Mouse (Mus musculus) neural tube, embryonic 11.5 days (tissue): ENCODE measurements around the gene Dnajb13. TPM values are rescaled to one million over a fixed set of nuclear protein-coding genes. Genes with fewer than 3 reads are reported as not detected.

Source experiments
- ATAC-seq: fragments of 200-750 bp; cut with Nextera tagmentation; 2 replicates; pipeline ENCODE4 v1.8.0; 2017; ENCODE audit warnings: moderate number of reproducible peaks, mild to moderate bottlenecking, moderate TSS enrichment, moderate library complexity; ENCODE audit not compliant: insufficient read depth, low FRiP score, low TSS enrichment
- DNase-seq: peaks from one replicate; pipeline ENCODE4 v3.0.0-alpha.2; 2015; ENCODE audit warnings: low spot score
- H3K27ac ChIP-seq: fragments of 300-500 bp; sonication (generic); 2 replicates; pipeline ENCODE4 v1.5.1; 2014; ENCODE audit warnings: low read depth, mild to moderate bottlenecking, low read length
- H3K27me3 ChIP-seq: fragments of 300-500 bp; sonication (generic); 2 replicates; pipeline ENCODE4 v1.6.1; 2014; ENCODE audit warnings: mild to moderate bottlenecking, low read length, mixed read lengths; ENCODE audit not compliant: control insufficient read depth, insufficient read depth
- H3K36me3 ChIP-seq: fragments of 300-500 bp; sonication (generic); 2 replicates; pipeline ENCODE4 v1.6.1; 2014; ENCODE audit warnings: mild to moderate bottlenecking, low read length, moderate library complexity, mixed read lengths; ENCODE audit not compliant: control insufficient read depth, insufficient read depth
- H3K4me1 ChIP-seq: fragments of 300-500 bp; sonication (generic); 2 replicates; pipeline ENCODE4 v1.6.1; 2014; ENCODE audit warnings: low read length, mixed read lengths; ENCODE audit not compliant: control insufficient read depth, insufficient read depth
- H3K4me2 ChIP-seq: fragments of 300-500 bp; sonication (generic); 2 replicates; pipeline ENCODE4 v1.6.1; 2014; ENCODE audit warnings: low read depth, mild to moderate bottlenecking, moderate library complexity
- H3K4me3 ChIP-seq: fragments of 300-500 bp; sonication (generic); 2 replicates; pipeline ENCODE4 v1.5.1; 2014; ENCODE audit warnings: low read depth, low read length
- H3K9ac ChIP-seq: fragments of 300-500 bp; sonication (generic); 2 replicates; pipeline ENCODE4 v1.6.1; 2014; ENCODE audit warnings: mild to moderate bottlenecking, low read length
- H3K9me3 ChIP-seq: fragments of 300-500 bp; sonication (generic); 2 replicates; pipeline ENCODE4 v1.6.1; 2016; ENCODE audit warnings: low read length; ENCODE audit not compliant: control insufficient read depth
- WGBS: fragments of 180-500 bp; shearing (Covaris S2); extraction: QIAGEN DNeasy Blood & Tissue Kit; methylation state at CpG from one replicate; pipeline ENCODE4 v1.1.7; 2014; 5-methylcytosine and 5-hydroxymethylcytosine counted together
- polyA plus RNA-seq: library from polyadenylated mRNA; unstranded; fragments of >200 nt; fragmentation: Nextera tagmentation; extraction: Ambion mirVana; gene quantifications from 2 replicates; pipeline ENCODE4 v1.2.1, GENCODE M21; 2014

Dnajb13 gene
- polyA plus RNA-seq, 1 experiment from 2014 or later: 0.25 TPM

- H3K4me3 ChIP-seq: no peak overlapping the region
- no peak overlapping the region for H3K4me2 ChIP-seq
- no peaks in the 10 kb centered on the region for H3K4me1 ChIP-seq
- DNase-seq (no peak), ATAC-seq (no peak)
- no peak overlapping the region for H3K9ac ChIP-seq
- H3K36me3 ChIP-seq: no peaks in the 10 kb centered on the region; the same call in 1 of the 2 replicates
- H3K9me3 ChIP-seq: no peaks in the 10 kb centered on the region
- H3K27ac ChIP-seq: no peak overlapping the region
- no peaks in the 10 kb centered on the region for H3K27me3 ChIP-seq
- WGBS: 85% methylated on average over 4 of the region's 4 CpGs
These were observed 32.9 kb upstream of the Dnajb13 start for GRCm38 (mm10) chr7:100547631-100548030.

GRCm38 (mm10) chr7:100544437-100544836 is 29.7 kb upstream of the Dnajb13 start:
- no peaks in the 10 kb centered on the region for H3K4me1 ChIP-seq
- ATAC-seq: no peak
- H3K36me3 ChIP-seq: no peaks in the 10 kb centered on the region
- no peak overlapping the region for H3K9ac ChIP-seq
- H3K9me3 ChIP-seq: no peaks in the 10 kb centered on the region
- 68% methylated on average over 1 of the region's 1 CpGs for WGBS
- no peak overlapping the region for H3K4me3 ChIP-seq
- DNase-seq: no peak
- H3K27ac ChIP-seq: no peak overlapping the region
- no peaks in the 10 kb centered on the region for H3K27me3 ChIP-seq
- H3K4me2 ChIP-seq: no peak overlapping the region

GRCm38 (mm10) chr7:100539516-100539915 is 24.8 kb upstream of the Dnajb13 start:
- H3K36me3 ChIP-seq: no peaks in the 10 kb centered on the region
- no peak overlapping the region for H3K9ac ChIP-seq
- peaks cover 5% of the 10 kb centered on the region; the same call in 1 of the 2 replicates for H3K4me1 ChIP-seq
- 94% methylated on average over 9 of the region's 9 CpGs for WGBS
- no peak overlapping the region for H3K4me3 ChIP-seq
- H3K27ac ChIP-seq: no peak overlapping the region
- ATAC-seq (no peak), DNase-seq (no peak)
- H3K27me3 ChIP-seq: no peaks in the 10 kb centered on the region
- H3K4me2 ChIP-seq: no peak overlapping the region
- H3K9me3 ChIP-seq: no peaks in the 10 kb centered on the region

- H3K27ac ChIP-seq: peak overlapping the region; percentile 60; the same call in 1 of the 2 replicates
These were observed 22.8 kb upstream of the Dnajb13 start for GRCm38 (mm10) chr7:100537519-100537902.

GRCm38 (mm10) chr7:100536804-100537518 is 22.2 kb upstream of the Dnajb13 start, which contains the start of gene Coa4:
TSS of gene Coa4 (plus strand) at chr7:100537071.
- Histone ChIP-seq H3K9ac (peak within 1 kb of the TSS; percentile 79), H3K4me3 (peak within 1 kb of the TSS; percentile 66), H3K27me3 (no peaks in the 10 kb centered on the region), H3K36me3 (no peaks in the 10 kb centered on the region), H3K4me1 (peaks cover 5% of the 10 kb centered on the region; the same call in 1 of the 2 replicates), H3K9me3 (no peaks in the 10 kb centered on the region), H3K27ac (peak within 1 kb of the TSS; percentile 60; the same call in 1 of the 2 replicates), H3K4me2 (peak within 1 kb of the TSS; percentile 70)
- ATAC-seq: peak; percentile 97
- WGBS: under 1% methylated on average over 33 of the region's 33 CpGs
- DNase-seq: peak; percentile 92

More at GRCm38 (mm10) chr7:100537519-100537902, 22.8 kb upstream of the Dnajb13 start:
- peak overlapping the region; percentile 70 for H3K4me2 ChIP-seq
- H3K9ac ChIP-seq: peak overlapping the region; percentile 79
- H3K4me3 ChIP-seq: peak overlapping the region; percentile 66
- peaks cover 5% of the 10 kb centered on the region; the same call in 1 of the 2 replicates for H3K4me1 ChIP-seq
- 34% methylated on average over 7 of the region's 7 CpGs for WGBS
- DNase-seq: no peak
- no peaks in the 10 kb centered on the region for H3K9me3 ChIP-seq
- ATAC-seq: no peak
- no peaks in the 10 kb centered on the region for H3K36me3 ChIP-seq
- H3K27me3 ChIP-seq: no peaks in the 10 kb centered on the region

- no peaks in the 10 kb centered on the region for H3K27me3 ChIP-seq
- no peak overlapping the region for H3K4me3 ChIP-seq
- no peak for DNase-seq
- H3K9me3 ChIP-seq: no peaks in the 10 kb centered on the region
- no peak overlapping the region for H3K27ac ChIP-seq
- ATAC-seq: no peak
- WGBS: 96% methylated on average over 2 of the region's 2 CpGs
- no peak overlapping the region for H3K9ac ChIP-seq
- no peaks in the 10 kb centered on the region for H3K36me3 ChIP-seq
- H3K4me1 ChIP-seq: peaks cover 5% of the 10 kb centered on the region; the same call in 1 of the 2 replicates
- H3K4me2 ChIP-seq: peak overlapping the region; percentile 70
These were observed 21.1 kb upstream of the Dnajb13 start for GRCm38 (mm10) chr7:100535831-100536230.

- Histone ChIP-seq H3K4me1 (peaks cover 5% of the 10 kb centered on the region; the same call in 1 of the 2 replicates), H3K27ac (no peak overlapping the region), H3K36me3 (no peaks in the 10 kb centered on the region), H3K4me2 (no peak overlapping the region), H3K27me3 (no peaks in the 10 kb centered on the region), H3K9ac (no peak overlapping the region), H3K4me3 (no peak overlapping the region), H3K9me3 (no peaks in the 10 kb centered on the region)
- WGBS: 87% methylated on average over 3 of the region's 3 CpGs
- DNase-seq (no peak), ATAC-seq (no peak)
These were observed 19.5 kb upstream of the Dnajb13 start for GRCm38 (mm10) chr7:100534216-100534615.

- ATAC-seq (no peak), DNase-seq (no peak)
These were observed 18.7 kb upstream of the Dnajb13 start for GRCm38 (mm10) chr7:100533503-100533902.

GRCm38 (mm10) chr7:100530766-100531165 is 16.0 kb upstream of the Dnajb13 start:
- no peaks in the 10 kb centered on the region for H3K4me1 ChIP-seq
- ATAC-seq (no peak), DNase-seq (no peak)
- no peak overlapping the region for H3K4me3 ChIP-seq
- no peaks in the 10 kb centered on the region for H3K36me3 ChIP-seq
- no peaks in the 10 kb centered on the region for H3K9me3 ChIP-seq
- 93% methylated on average over 5 of the region's 5 CpGs for WGBS
- no peaks in the 10 kb centered on the region for H3K27me3 ChIP-seq
- no peak overlapping the region for H3K9ac ChIP-seq
- H3K4me2 ChIP-seq: no peak overlapping the region
- H3K27ac ChIP-seq: no peak overlapping the region

More at GRCm38 (mm10) chr7:100533503-100533902, 18.7 kb upstream of the Dnajb13 start:
- Histone ChIP-seq H3K9ac (no peak overlapping the region), H3K27ac (no peak overlapping the region), H3K9me3 (no peaks in the 10 kb centered on the region), H3K36me3 (no peaks in the 10 kb centered on the region), H3K4me3 (no peak overlapping the region), H3K27me3 (no peaks in the 10 kb centered on the region), H3K4me2 (no peak overlapping the region), H3K4me1 (peaks cover 5% of the 10 kb centered on the region; the same call in 1 of the 2 replicates)
- WGBS: 64% methylated on average over 2 of the region's 2 CpGs
